Mouse (Mus musculus) regulatory T cell (primary cell): ENCODE data around the gene Prr15.

ENCODE experiments used
- in situ Hi-C: fragments of 300-600 bp; cut with MboI, MseI; formaldehyde crosslinking; loops from one replicate; pipeline ENCODE4 v1.15.1; 2025; ENCODE audit warnings: high pct_unique_total_duplicates

The Prr15 gene

GRCm38 (mm10) chr6:54325246-54325885 is at the start of gene Prr15:
Gene Prr15, plus strand, starts transcription at chr6:54325835.
- in situ Hi-C loops: no loop called here

GRCm38 (mm10) chr6:54277234-54277633 is 48.4 kb upstream of the Prr15 start:
- in situ Hi-C loops: no loop called here

GRCm38 (mm10) chr6:54277828-54278227 is 47.8 kb upstream of the Prr15 start:
- in situ Hi-C loops: no loop called here

GRCm38 (mm10) chr6:54278613-54279012 is 47.0 kb upstream of the Prr15 start:
- in situ Hi-C loops: no loop called here

- in situ Hi-C loops: no loop called here
Measured at GRCm38 (mm10) chr6:54279391-54279790, 46.2 kb upstream of the Prr15 start.

GRCm38 (mm10) chr6:54280248-54280647 is 45.4 kb upstream of the Prr15 start:
- in situ Hi-C loops: no loop called here

GRCm38 (mm10) chr6:54283299-54283698 is 42.3 kb upstream of the Prr15 start:
- in situ Hi-C loops: no loop called here

GRCm38 (mm10) chr6:54284167-54284711 is 41.4 kb upstream of the Prr15 start:
- in situ Hi-C loops: no loop called here

- in situ Hi-C loops: no loop called here
Measured at GRCm38 (mm10) chr6:54286813-54287212, 38.8 kb upstream of the Prr15 start.

GRCm38 (mm10) chr6:54289774-54290500 is 35.7 kb upstream of the Prr15 start:
- in situ Hi-C loops: no loop called here

- in situ Hi-C loops: no loop called here
Measured at GRCm38 (mm10) chr6:54297231-54297630, 28.4 kb upstream of the Prr15 start.

- in situ Hi-C loops: no loop called here
Measured at GRCm38 (mm10) chr6:54299417-54299816, 26.2 kb upstream of the Prr15 start.

GRCm38 (mm10) chr6:54305777-54306176 is 19.9 kb upstream of the Prr15 start:
- in situ Hi-C loops: no loop called here

- in situ Hi-C loops: no loop called here
Measured at GRCm38 (mm10) chr6:54313071-54313470, 12.6 kb upstream of the Prr15 start.

- in situ Hi-C loops: no loop called here
Measured at GRCm38 (mm10) chr6:54318618-54319017, 7.0 kb upstream of the Prr15 start.

- in situ Hi-C loops: no loop called here
Measured at GRCm38 (mm10) chr6:54319198-54319597, 6.4 kb upstream of the Prr15 start.

GRCm38 (mm10) chr6:54320236-54320635 is 5.4 kb upstream of the Prr15 start:
- in situ Hi-C loops: no loop called here

- in situ Hi-C loops: no loop called here
Measured at GRCm38 (mm10) chr6:54326671-54327625, 1.3 kb downstream of the Prr15 start.

GRCm38 (mm10) chr6:54327626-54328003 is 2.0 kb downstream of the Prr15 start:
- in situ Hi-C loops: no loop called here

GRCm38 (mm10) chr6:54328783-54329182 is 3.1 kb downstream of the Prr15 start:
- in situ Hi-C loops: no loop called here

- in situ Hi-C loops: no loop called here
Measured at GRCm38 (mm10) chr6:54329598-54329997, 4.0 kb downstream of the Prr15 start.

- in situ Hi-C loops: no loop called here
Measured at GRCm38 (mm10) chr6:54330166-54330565, 4.5 kb downstream of the Prr15 start.
